Mouse (Mus musculus): ENCODE data around the gene Tfap2a. TPM values are rescaled to one million over a fixed set of nuclear protein-coding genes. Genes with fewer than 3 reads are reported as not detected.

Gene Tfap2a
- polyA plus RNA-seq, 1 experiment, result 0.36 TPM

DNA sequence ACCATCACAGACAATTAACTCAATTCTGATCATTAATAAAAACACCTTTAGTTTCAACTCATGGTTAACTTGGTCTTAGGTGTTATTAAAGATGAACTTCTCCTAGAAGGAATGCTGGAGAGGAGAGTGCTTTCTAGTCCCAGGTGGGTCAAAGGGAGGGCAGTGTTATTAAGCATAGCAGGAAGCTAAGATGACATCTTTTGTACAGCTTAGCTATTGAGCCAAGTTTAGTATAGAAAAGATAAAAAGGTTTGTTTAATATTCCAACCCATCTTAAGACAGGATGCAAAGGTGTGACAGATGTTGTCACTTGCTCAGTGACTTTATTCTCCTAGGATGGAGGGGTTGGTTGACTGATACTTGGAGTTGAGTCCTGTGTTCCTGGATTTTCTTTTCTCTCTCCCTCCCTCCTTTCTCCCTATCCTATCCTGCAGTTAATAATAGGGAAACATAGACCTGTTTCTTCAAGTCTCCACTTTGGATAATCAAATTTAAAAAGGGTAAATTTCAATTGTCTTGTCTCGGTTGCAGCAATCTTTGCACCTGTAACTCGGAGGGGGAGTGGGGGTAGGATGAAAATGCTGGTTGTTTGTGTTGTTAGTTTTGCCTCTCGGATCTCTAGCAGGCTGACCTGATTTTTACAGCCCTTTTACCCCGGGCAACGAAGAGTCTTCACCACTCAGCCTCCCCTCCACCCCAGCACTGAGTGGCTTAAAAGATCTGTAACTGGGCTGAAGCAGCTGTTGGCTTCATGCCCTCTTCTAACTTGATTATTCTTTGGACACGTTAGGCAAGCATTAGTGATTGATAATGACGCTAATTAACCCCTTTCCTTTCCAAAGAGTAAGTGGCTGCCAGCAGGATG is 26.3 kb downstream of the Tfap2a start:
- Histone ChIP-seq H3K4me3 (no peak overlapping the region), H3K27me3 (ENCODE audit: control insufficient read depth, insufficient read depth, insufficient read length) (peaks cover 33% of the 10 kb centered on the region), H3K4me2 (ENCODE audit: low read depth) (no peak overlapping the region), H3K36me3 (ENCODE audit: control insufficient read depth, insufficient read depth) (no peaks in the 10 kb centered on the region), H3ac (ENCODE audit: control insufficient read depth, insufficient read length) (no peak overlapping the region), H3K79me2 (ENCODE audit: control insufficient read depth, insufficient read depth) (no peaks in the 10 kb centered on the region)
- TF ChIP-seq E2F4 (IDR thresholded peaks at IDR 0.05; ENCODE audit: insufficient read depth) (no peak), MYOG (IDR thresholded peaks at IDR 0.05; ENCODE audit: control insufficient read depth in 1 of 3, insufficient read depth in 1 of 3, insufficient read length in 2 of 3, low read depth in 2 of 3) (no peak), MAX (IDR thresholded peaks at IDR 0.05; ENCODE audit: low read depth) (no peak), TCF3 (IDR thresholded peaks at IDR 0.05; ENCODE audit: insufficient read length, low read depth) (no peak), POLR2A (IDR thresholded peaks at IDR 0.05; ENCODE audit: insufficient read length, low read depth) (no peak), SRF (IDR thresholded peaks at IDR 0.05; ENCODE audit: control insufficient read depth, insufficient read length, low read depth) (no peak), MYOD1 (IDR thresholded peaks at IDR 0.05; ENCODE audit: control insufficient read depth in 1 of 3, insufficient read length in 2 of 3, low read depth in 2 of 3) (no peak), CEBPB (IDR thresholded peaks at IDR 0.05; ENCODE audit: insufficient read depth, poor library complexity, severe bottlenecking) (no peak)

DNA sequence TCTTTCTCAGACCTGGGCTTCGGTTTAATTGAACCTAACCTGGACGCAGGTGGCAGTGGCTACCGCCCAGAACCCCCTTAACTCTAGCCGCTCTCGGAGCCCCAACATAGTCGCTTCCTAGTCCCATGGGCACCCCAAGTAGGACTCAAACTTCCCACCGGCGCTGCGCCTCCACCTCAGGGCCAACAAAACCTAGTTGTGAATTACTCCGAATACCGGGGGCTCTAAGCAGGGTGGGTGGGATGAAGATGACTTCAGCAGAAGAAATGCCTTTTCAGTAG is 28.2 kb downstream of the Tfap2a start:
- no peak for TF ChIP-seq MYOD1 (IDR thresholded peaks at IDR 0.05; ENCODE audit: control insufficient read depth in 1 of 3, insufficient read length in 2 of 3, low read depth in 2 of 3)
- no peak for TF ChIP-seq TCF3 (IDR thresholded peaks at IDR 0.05; ENCODE audit: insufficient read length, low read depth)
- Histone ChIP-seq H3K4me3 (no peak overlapping the region), H3K27me3 (ENCODE audit: control insufficient read depth, insufficient read depth, insufficient read length) (peaks cover 39% of the 10 kb centered on the region), H3ac (ENCODE audit: control insufficient read depth, insufficient read length) (no peak overlapping the region), H3K4me2 (ENCODE audit: low read depth) (no peak overlapping the region), H3K79me2 (ENCODE audit: control insufficient read depth, insufficient read depth) (no peaks in the 10 kb centered on the region), H3K36me3 (ENCODE audit: control insufficient read depth, insufficient read depth) (no peaks in the 10 kb centered on the region)

DNA sequence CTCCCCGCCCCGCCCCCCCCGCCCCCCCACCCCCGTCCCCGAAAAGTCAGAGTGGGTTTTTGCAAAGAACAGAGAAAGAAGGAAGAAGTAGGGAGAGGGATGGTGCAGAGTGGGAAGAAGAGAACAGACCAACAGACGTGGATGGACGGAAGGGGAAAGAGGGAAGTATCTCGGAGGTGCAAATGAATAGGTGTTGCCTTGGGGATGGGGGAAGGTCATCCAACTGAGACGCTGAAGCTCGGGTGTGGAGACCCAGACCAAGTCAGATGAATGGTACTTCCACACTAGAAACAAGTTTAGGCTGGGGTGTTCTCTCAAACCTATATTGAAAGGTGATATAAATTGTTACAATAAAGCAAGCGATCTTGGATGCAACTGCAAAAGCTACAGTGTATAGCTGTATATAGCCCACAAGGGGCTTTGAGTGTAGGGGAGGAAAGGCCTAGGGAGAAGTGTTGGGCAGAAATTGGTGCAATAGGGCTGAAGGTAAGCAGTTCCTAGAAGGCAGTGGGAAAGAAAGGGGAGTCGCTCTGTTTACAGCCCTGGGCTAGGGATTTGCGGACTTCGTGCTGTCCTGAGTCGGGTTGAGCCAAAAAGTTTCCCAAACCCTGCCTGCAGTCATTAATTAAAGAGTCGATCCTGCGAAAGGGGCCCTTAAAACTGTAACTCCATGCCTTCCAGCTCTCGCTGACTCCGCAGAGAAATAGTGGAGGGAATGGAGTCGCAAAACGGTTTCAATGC is 28.7 kb downstream of the Tfap2a start:
- H3K27me3 ChIP-seq (ENCODE audit: control insufficient read depth, insufficient read depth, insufficient read length), result peaks cover 43% of the 10 kb centered on the region

DNA sequence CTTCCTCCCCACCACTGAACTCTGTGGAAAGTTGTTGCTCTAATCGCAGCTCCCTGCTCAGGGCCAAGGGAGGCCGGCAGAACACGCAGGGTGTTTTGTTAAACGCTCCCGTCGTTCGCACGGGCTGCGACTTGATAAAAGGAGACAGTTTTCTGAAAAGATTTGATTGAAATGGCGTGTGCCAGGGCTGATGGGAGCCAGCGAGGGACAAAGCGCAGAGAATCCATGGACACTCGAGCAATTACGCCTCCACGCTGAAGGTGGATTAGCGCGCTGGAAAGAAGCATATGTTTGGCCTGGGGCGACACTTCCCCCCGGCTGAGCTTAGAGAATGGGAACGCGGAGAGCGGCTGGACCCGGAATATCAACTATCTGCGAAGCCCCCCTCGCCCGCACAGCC is 29.3 kb downstream of the Tfap2a start:
- H3K4me3 ChIP-seq, result no peak overlapping the region
- peaks cover 47% of the 10 kb centered on the region for H3K27me3 ChIP-seq (ENCODE audit: control insufficient read depth, insufficient read depth, insufficient read length)
- H3ac ChIP-seq (ENCODE audit: control insufficient read depth, insufficient read length), result no peak overlapping the region
- no peaks in the 10 kb centered on the region for H3K79me2 ChIP-seq (ENCODE audit: control insufficient read depth, insufficient read depth)
- H3K36me3 ChIP-seq (ENCODE audit: control insufficient read depth, insufficient read depth), result no peaks in the 10 kb centered on the region
- TF ChIP-seq POLR2A (IDR thresholded peaks at IDR 0.05; ENCODE audit: insufficient read length, low read depth) (no peak), CEBPB (IDR thresholded peaks at IDR 0.05; ENCODE audit: insufficient read depth, poor library complexity, severe bottlenecking) (no peak), TCF12 (IDR thresholded peaks at IDR 0.05; ENCODE audit: insufficient read depth, poor library complexity, severe bottlenecking) (no peak), MYOD1 (IDR thresholded peaks at IDR 0.05; ENCODE audit: control insufficient read depth in 1 of 3, insufficient read length in 2 of 3, low read depth in 2 of 3) (no peak), E2F4 (IDR thresholded peaks at IDR 0.05; ENCODE audit: insufficient read depth) (no peak), MYOG (IDR thresholded peaks at IDR 0.05; ENCODE audit: control insufficient read depth in 1 of 3, insufficient read depth in 1 of 3, insufficient read length in 2 of 3, low read depth in 2 of 3) (no peak), POLR2AphosphoS2 (IDR thresholded peaks at IDR 0.05; ENCODE audit: insufficient read length, low read depth) (no peak), USF1 (IDR thresholded peaks at IDR 0.05; ENCODE audit: low read depth) (no peak), REST (IDR thresholded peaks at IDR 0.05; ENCODE audit: insufficient read depth, insufficient read length) (no peak), MAX (IDR thresholded peaks at IDR 0.05; ENCODE audit: low read depth) (no peak), SRF (IDR thresholded peaks at IDR 0.05; ENCODE audit: control insufficient read depth, insufficient read length, low read depth) (no peak), TCF3 (IDR thresholded peaks at IDR 0.05; ENCODE audit: insufficient read length, low read depth) (no peak)
- H3K4me2 ChIP-seq (ENCODE audit: low read depth), result no peak overlapping the region

More for the DNA sequence above, 28.7 kb downstream of the Tfap2a start:
- TF ChIP-seq POLR2AphosphoS2 (IDR thresholded peaks at IDR 0.05; ENCODE audit: insufficient read length, low read depth), result no peak
- Histone ChIP-seq H3K4me2 (ENCODE audit: low read depth) (no peak overlapping the region), H3K36me3 (ENCODE audit: control insufficient read depth, insufficient read depth) (no peaks in the 10 kb centered on the region), H3ac (ENCODE audit: control insufficient read depth, insufficient read length) (no peak overlapping the region), H3K79me2 (ENCODE audit: control insufficient read depth, insufficient read depth) (no peaks in the 10 kb centered on the region), H3K4me3 (no peak overlapping the region)

DNA sequence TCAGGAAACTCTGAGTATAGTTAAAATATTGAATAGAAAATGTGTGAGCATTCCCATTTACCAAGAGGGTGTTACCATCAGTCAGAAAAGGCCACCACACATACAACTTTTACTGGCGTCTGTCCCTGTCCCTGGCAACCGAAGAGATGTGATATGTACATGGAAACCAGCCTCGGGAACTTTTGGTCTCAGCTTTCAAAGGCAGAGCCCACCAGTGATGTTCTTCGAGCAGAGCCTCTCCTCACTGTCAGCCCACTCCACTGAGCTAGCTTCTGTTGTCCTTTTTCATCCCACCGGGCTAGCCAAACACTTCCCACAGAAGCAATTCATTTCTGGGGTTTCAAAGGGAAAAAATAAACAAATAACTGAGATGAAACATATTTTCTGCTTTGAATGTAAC is 29.9 kb downstream of the Tfap2a start:
- H3K36me3 ChIP-seq (ENCODE audit: control insufficient read depth, insufficient read depth), result no peaks in the 10 kb centered on the region
- no peak overlapping the region for H3ac ChIP-seq (ENCODE audit: control insufficient read depth, insufficient read length)
- no peaks in the 10 kb centered on the region for H3K79me2 ChIP-seq (ENCODE audit: control insufficient read depth, insufficient read depth)
- TF ChIP-seq MAX (IDR thresholded peaks at IDR 0.05; ENCODE audit: low read depth) (no peak), SRF (IDR thresholded peaks at IDR 0.05; ENCODE audit: control insufficient read depth, insufficient read length, low read depth) (no peak), REST (IDR thresholded peaks at IDR 0.05; ENCODE audit: insufficient read depth, insufficient read length) (no peak), MYOD1 (IDR thresholded peaks at IDR 0.05; ENCODE audit: control insufficient read depth in 1 of 3, insufficient read length in 2 of 3, low read depth in 2 of 3) (no peak), POLR2AphosphoS2 (IDR thresholded peaks at IDR 0.05; ENCODE audit: insufficient read length, low read depth) (no peak), E2F4 (IDR thresholded peaks at IDR 0.05; ENCODE audit: insufficient read depth) (no peak), CEBPB (IDR thresholded peaks at IDR 0.05; ENCODE audit: insufficient read depth, poor library complexity, severe bottlenecking) (no peak), USF1 (IDR thresholded peaks at IDR 0.05; ENCODE audit: low read depth) (no peak), TCF3 (IDR thresholded peaks at IDR 0.05; ENCODE audit: insufficient read length, low read depth) (no peak), MYOG (IDR thresholded peaks at IDR 0.05; ENCODE audit: control insufficient read depth in 1 of 3, insufficient read depth in 1 of 3, insufficient read length in 2 of 3, low read depth in 2 of 3) (no peak), POLR2A (IDR thresholded peaks at IDR 0.05; ENCODE audit: insufficient read length, low read depth) (no peak), TCF12 (IDR thresholded peaks at IDR 0.05; ENCODE audit: insufficient read depth, poor library complexity, severe bottlenecking) (no peak)
- H3K27me3 ChIP-seq (ENCODE audit: control insufficient read depth, insufficient read depth, insufficient read length), result peaks cover 54% of the 10 kb centered on the region
- H3K4me3 ChIP-seq, result no peak overlapping the region
- no peak overlapping the region for H3K4me2 ChIP-seq (ENCODE audit: low read depth)
